Mouse (Mus musculus) midbrain, embryonic 11.5 days (tissue): Measurements from ENCODE around the gene Tnik. TPM values are rescaled to one million over a fixed set of nuclear protein-coding genes. Genes with fewer than 3 reads are reported as not detected.

Source experiments
- ATAC-seq: fragments of 200-750 bp; cut with Nextera tagmentation; 2 replicates; pipeline ENCODE4 v1.8.0; 2017; ENCODE audit warnings: moderate TSS enrichment, moderate library complexity; ENCODE audit not compliant: low FRiP score
- DNase-seq: peaks from one replicate; pipeline ENCODE4 v3.0.0; 2015; ENCODE audit warnings: low spot score; ENCODE audit errors: missing footprints
- H3K27ac ChIP-seq: fragments of 300-500 bp; sonication (generic); 2 replicates; pipeline ENCODE4 v1.5.1; 2014; ENCODE audit warnings: low read depth, low read length
- H3K27me3 ChIP-seq: fragments of 300-500 bp; sonication (generic); 2 replicates; pipeline ENCODE4 v1.6.1; 2014; ENCODE audit warnings: mild to moderate bottlenecking, low read length, moderate library complexity, mixed read lengths; ENCODE audit not compliant: control insufficient read depth, insufficient read depth
- H3K36me3 ChIP-seq: fragments of 300-500 bp; sonication (generic); 2 replicates; pipeline ENCODE4 v1.6.1; 2014; ENCODE audit warnings: mild to moderate bottlenecking, low read length, moderate library complexity, mixed read lengths; ENCODE audit not compliant: control insufficient read depth, insufficient read depth
- H3K4me1 ChIP-seq: fragments of 300-500 bp; sonication (generic); 2 replicates; pipeline ENCODE4 v1.6.1; 2014; ENCODE audit warnings: low read length; ENCODE audit not compliant: control insufficient read depth, insufficient read depth
- H3K4me2 ChIP-seq: fragments of 300-500 bp; sonication (generic); 2 replicates; pipeline ENCODE4 v1.6.1; 2014; ENCODE audit warnings: mild to moderate bottlenecking, moderate library complexity
- H3K4me3 ChIP-seq: fragments of 300-500 bp; sonication (generic); 2 replicates; pipeline ENCODE4 v1.5.1; 2014; ENCODE audit warnings: low read depth, low read length
- H3K9ac ChIP-seq: fragments of 300-500 bp; sonication (generic); 2 replicates; pipeline ENCODE4 v1.6.1; 2014; ENCODE audit warnings: low read length
- H3K9me3 ChIP-seq: fragments of 300-500 bp; sonication (generic); 2 replicates; pipeline ENCODE4 v1.6.1; 2016; ENCODE audit warnings: low read length; ENCODE audit not compliant: control insufficient read depth
- WGBS: fragments of 180-500 bp; shearing (Covaris S2); extraction: QIAGEN DNeasy Blood & Tissue Kit; methylation state at CpG from one replicate; pipeline ENCODE4 v1.1.7; 2014; 5-methylcytosine and 5-hydroxymethylcytosine counted together
- polyA plus RNA-seq: library from polyadenylated mRNA; unstranded; fragments of >200 nt; fragmentation: Nextera tagmentation; extraction: Ambion mirVana; gene quantifications from 2 replicates; pipeline ENCODE4 v1.2.1, GENCODE M21; 2014

The Tnik gene
- polyA plus RNA-seq, 1 experiment from 2014 or later: 21.2 TPM

GRCm38 (mm10) chr3:28543380-28543984 is 280.5 kb downstream of the Tnik start:
- WGBS: 79% methylated on average over 10 of the region's 10 CpGs
- ATAC-seq: 0 out of 2 replicates have a peak, but pooled peaks have one; percentile 30

GRCm38 (mm10) chr3:28544345-28544869 is 281.4 kb downstream of the Tnik start:
- Histone ChIP-seq H3K36me3 (no peaks in the 10 kb centered on the region), H3K4me1 (no peaks in the 10 kb centered on the region), H3K27ac (no peak overlapping the region), H3K9me3 (no peaks in the 10 kb centered on the region), H3K4me2 (no peak overlapping the region), H3K27me3 (no peaks in the 10 kb centered on the region), H3K4me3 (no peak overlapping the region), H3K9ac (no peak overlapping the region)
- WGBS: 78% methylated on average over 11 of the region's 11 CpGs
- ATAC-seq: no peak
- no peak for DNase-seq

More at GRCm38 (mm10) chr3:28543380-28543984, 280.5 kb downstream of the Tnik start:
- no peak overlapping the region for H3K4me3 ChIP-seq
- H3K27ac ChIP-seq: no peak overlapping the region
- no peaks in the 10 kb centered on the region for H3K9me3 ChIP-seq
- no peaks in the 10 kb centered on the region for H3K4me1 ChIP-seq
- no peaks in the 10 kb centered on the region for H3K27me3 ChIP-seq
- H3K36me3 ChIP-seq: no peaks in the 10 kb centered on the region
- H3K9ac ChIP-seq: no peak overlapping the region
- no peak overlapping the region for H3K4me2 ChIP-seq
- no peak for DNase-seq

GRCm38 (mm10) chr3:28547965-28548730 is 285.1 kb downstream of the Tnik start:
- no peaks in the 10 kb centered on the region for H3K27me3 ChIP-seq
- DNase-seq (no peak), ATAC-seq (no peak)
- 72% methylated on average over 10 of the region's 10 CpGs for WGBS
- no peak overlapping the region for H3K9ac ChIP-seq
- H3K4me3 ChIP-seq: no peak overlapping the region
- H3K27ac ChIP-seq: no peak overlapping the region
- H3K36me3 ChIP-seq: no peaks in the 10 kb centered on the region
- H3K9me3 ChIP-seq: no peaks in the 10 kb centered on the region
- H3K4me2 ChIP-seq: no peak overlapping the region
- H3K4me1 ChIP-seq: no peaks in the 10 kb centered on the region

- H3K4me2 ChIP-seq: no peak overlapping the region
- no peaks in the 10 kb centered on the region for H3K9me3 ChIP-seq
- no peaks in the 10 kb centered on the region for H3K27me3 ChIP-seq
- H3K4me3 ChIP-seq: no peak overlapping the region
- WGBS: 71% methylated on average over 6 of the region's 6 CpGs
- ATAC-seq: no peak
- H3K4me1 ChIP-seq: no peaks in the 10 kb centered on the region
- H3K27ac ChIP-seq: no peak overlapping the region
- no peak for DNase-seq
- H3K9ac ChIP-seq: no peak overlapping the region
- no peaks in the 10 kb centered on the region for H3K36me3 ChIP-seq
These were observed 286.4 kb downstream of the Tnik start for GRCm38 (mm10) chr3:28549391-28549790.

GRCm38 (mm10) chr3:28550497-28551093 is 287.6 kb downstream of the Tnik start:
- no peak for DNase-seq
- ATAC-seq: no peak
- 49% methylated on average over 6 of the region's 6 CpGs for WGBS
- no peak overlapping the region for H3K4me3 ChIP-seq
- H3K4me2 ChIP-seq: no peak overlapping the region
- no peak overlapping the region for H3K9ac ChIP-seq
- H3K27me3 ChIP-seq: no peaks in the 10 kb centered on the region
- no peak overlapping the region for H3K27ac ChIP-seq
- H3K36me3 ChIP-seq: no peaks in the 10 kb centered on the region
- H3K4me1 ChIP-seq: no peaks in the 10 kb centered on the region
- no peaks in the 10 kb centered on the region for H3K9me3 ChIP-seq

GRCm38 (mm10) chr3:28551756-28552155 is 288.7 kb downstream of the Tnik start:
- WGBS: 53% methylated on average over 1 of the region's 1 CpGs
- H3K4me1 ChIP-seq: no peaks in the 10 kb centered on the region
- no peak overlapping the region for H3K27ac ChIP-seq
- ATAC-seq: no peak
- H3K9me3 ChIP-seq: no peaks in the 10 kb centered on the region
- no peaks in the 10 kb centered on the region for H3K36me3 ChIP-seq
- H3K27me3 ChIP-seq: no peaks in the 10 kb centered on the region
- no peak for DNase-seq
- no peak overlapping the region for H3K4me3 ChIP-seq
- H3K4me2 ChIP-seq: no peak overlapping the region
- H3K9ac ChIP-seq: no peak overlapping the region

GRCm38 (mm10) chr3:28554934-28555333 is 291.9 kb downstream of the Tnik start:
- 92% methylated on average over 9 of the region's 9 CpGs for WGBS
- Histone ChIP-seq H3K27ac (no peak overlapping the region), H3K36me3 (no peaks in the 10 kb centered on the region), H3K27me3 (no peaks in the 10 kb centered on the region), H3K9ac (no peak overlapping the region), H3K4me2 (no peak overlapping the region), H3K9me3 (no peaks in the 10 kb centered on the region), H3K4me1 (no peaks in the 10 kb centered on the region), H3K4me3 (no peak overlapping the region)
- DNase-seq (no peak), ATAC-seq (no peak)

GRCm38 (mm10) chr3:28555795-28556570 is 293.0 kb downstream of the Tnik start:
- Histone ChIP-seq H3K9me3 (no peaks in the 10 kb centered on the region), H3K4me3 (no peak overlapping the region), H3K4me1 (no peaks in the 10 kb centered on the region), H3K9ac (no peak overlapping the region), H3K27ac (no peak overlapping the region), H3K36me3 (no peaks in the 10 kb centered on the region), H3K4me2 (no peak overlapping the region), H3K27me3 (no peaks in the 10 kb centered on the region)
- 76% methylated on average over 7 of the region's 7 CpGs for WGBS
- ATAC-seq (no peak), DNase-seq (no peak)
